Comparison of ENCODE assay signal across 20 mouse cellular contexts in the genomic region with DNA sequence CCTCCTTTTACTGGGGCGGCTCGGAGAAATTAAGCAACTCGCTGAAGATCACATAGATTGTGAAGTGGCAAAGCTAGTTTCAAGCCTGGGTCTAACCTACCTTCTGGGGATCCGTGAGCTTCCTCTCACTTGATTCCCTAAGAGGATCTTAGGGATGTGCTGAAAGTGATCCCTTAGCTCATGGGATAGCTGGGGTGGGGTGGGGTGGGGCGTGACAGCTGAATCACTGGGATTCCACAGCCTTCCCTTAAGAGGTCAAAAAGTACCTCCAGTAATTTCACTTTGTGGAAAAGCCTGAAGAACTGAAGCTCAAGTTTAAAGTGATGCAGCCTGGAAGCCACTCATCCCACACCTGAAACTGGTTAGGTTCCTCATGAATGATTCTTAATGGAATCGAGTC. TPM values are rescaled to one million over a fixed set of nuclear protein-coding genes. Genes with fewer than 3 reads are reported as not detected.
DNase-seq lines count a peak whose midpoint lies in the region; ATAC-seq and TF ChIP-seq lines count a peak whose summit lies in the region.
"Had no signal": no experiment of that assay in that cellular context is flagged by ENCODE, and none has a peak within 500 bp of the region (broad histone marks: within the 10 kb centered on the region; RNA-seq: fewer than 3 reads in every experiment).

No protein-coding gene starts in this region.

- no peak for ATAC-seq in forebrain, embryonic 11.5 days (replicated peaks; ENCODE audit: low FRiP score)
- ATAC-seq: CD4-positive, CD25-positive, alpha-beta regulatory T cell, adult 4 months; intestine, embryonic 15.5 days had no signal

- intact Hi-C loops in gastrocnemius, adult 2 months (cut with DNase I): no loop called here

- H3K27ac ChIP-seq in forebrain, embryonic 11.5 days (ENCODE audit: low read depth, low read length): no peak overlapping the region
- no peak overlapping the region for H3K27ac ChIP-seq in forebrain, embryonic 10.5 days
- peak overlapping the region; percentile 9; the same call in 1 of the 2 replicates for H3K27ac ChIP-seq in gastrocnemius, adult 2 months
- peak overlapping the region; percentile 50 for H3K27ac ChIP-seq in liver, adult 2 months (replicated peaks; ENCODE audit: insufficient read depth, low read depth, low read length)
- H3K27ac ChIP-seq: embryonic facial prominence, embryonic 10.5 days; heart, embryonic 15.5 days; hindbrain, embryonic 13.5 days; intestine, embryonic 15.5 days had no signal

- no peak for TF ChIP-seq POLR2A in liver, adult 2 months (IDR thresholded peaks at IDR 0.05; ENCODE audit: extremely low read depth, insufficient read depth, low read length)
- TF ChIP-seq POLR2A in myocyte (IDR thresholded peaks at IDR 0.05; ENCODE audit: insufficient read length, low read depth): no peak

- no peaks in the 10 kb centered on the region for H3K27me3 ChIP-seq in forebrain, embryonic 11.5 days (ENCODE audit: control insufficient read depth, insufficient read depth, low read length)
- H3K27me3 ChIP-seq in forebrain, embryonic 10.5 days (ENCODE audit: poor library complexity, severe bottlenecking): no peaks in the 10 kb centered on the region
- no peaks in the 10 kb centered on the region for H3K27me3 ChIP-seq in liver, adult 2 months (ENCODE audit: control insufficient read depth, insufficient read depth, low read length)
- no peaks in the 10 kb centered on the region for H3K27me3 ChIP-seq in myocyte (ENCODE audit: control insufficient read depth, insufficient read depth, insufficient read length)
- H3K27me3 ChIP-seq: heart, embryonic 15.5 days; hindbrain, embryonic 13.5 days; intestine, embryonic 15.5 days had no signal

- no peak for TF ChIP-seq CTCF in gastrocnemius, adult 2 months (IDR thresholded peaks at IDR 0.05)
- TF ChIP-seq CTCF in liver, adult 2 months (IDR thresholded peaks at IDR 0.05; ENCODE audit: low read depth, low read length): no peak

- peaks cover 22% of the 10 kb centered on the region for H3K4me1 ChIP-seq in forebrain, embryonic 11.5 days (replicated peaks; ENCODE audit: control insufficient read depth, insufficient read depth, low read length)
- peaks cover 88% of the 10 kb centered on the region for H3K4me1 ChIP-seq in forebrain, embryonic 10.5 days
- H3K4me1 ChIP-seq in liver, adult 2 months (ENCODE audit: control insufficient read depth, insufficient read depth, low read length): peaks cover 60% of the 10 kb centered on the region

- no peak overlapping the region for H3ac ChIP-seq in myocyte (ENCODE audit: control insufficient read depth, insufficient read length)

- no peaks in the 10 kb centered on the region; the same call in 1 of the 2 replicates for H3K36me3 ChIP-seq in forebrain, embryonic 11.5 days (ENCODE audit: control insufficient read depth, insufficient read depth, low read length)
- H3K36me3 ChIP-seq in forebrain, embryonic 10.5 days (replicated peaks): peaks cover 41% of the 10 kb centered on the region
- H3K36me3 ChIP-seq in liver, adult 2 months (ENCODE audit: control insufficient read depth, insufficient read depth, low read length): peaks cover 28% of the 10 kb centered on the region
- H3K36me3 ChIP-seq in myocyte (ENCODE audit: control insufficient read depth, insufficient read depth): no peaks in the 10 kb centered on the region
- H3K36me3 ChIP-seq: G1E; heart, embryonic 15.5 days; hindbrain, embryonic 13.5 days; intestine, embryonic 15.5 days had no signal

- H3K9ac ChIP-seq in forebrain, embryonic 11.5 days (ENCODE audit: low read length): no peak overlapping the region
- H3K9ac ChIP-seq in liver, adult 2 months (ENCODE audit: low read depth, low read length): no peak overlapping the region
- H3K9ac ChIP-seq: heart, embryonic 15.5 days; hindbrain, embryonic 13.5 days; intestine, embryonic 15.5 days had no signal

- H3K4me2 ChIP-seq in forebrain, embryonic 11.5 days (ENCODE audit: low read depth, low read length, severe bottlenecking): no peak overlapping the region
- peak overlapping the region; percentile 35 for H3K4me2 ChIP-seq in myocyte (ENCODE audit: low read depth)
- H3K4me2 ChIP-seq: heart, embryonic 15.5 days; hindbrain, embryonic 13.5 days; intestine, embryonic 15.5 days had no signal

- 89% methylated on average over 6 of the region's 6 CpGs for WGBS in forebrain, embryonic 11.5 days
- 89% methylated on average over 6 of the region's 6 CpGs for WGBS in forebrain, embryonic 10.5 days
- 77% methylated on average over 6 of the region's 6 CpGs for WGBS in liver, adult 2 months

- H3K79me2 ChIP-seq in liver, adult 2 months (ENCODE audit: control insufficient read depth, insufficient read depth, low read length): peaks cover 23% of the 10 kb centered on the region
- H3K79me2 ChIP-seq in myocyte (ENCODE audit: control insufficient read depth, insufficient read depth): no peaks in the 10 kb centered on the region

- H3K9me3 ChIP-seq in forebrain, embryonic 11.5 days (ENCODE audit: control insufficient read depth, low read length): no peaks in the 10 kb centered on the region
- H3K9me3 ChIP-seq in forebrain, embryonic 10.5 days: no peaks in the 10 kb centered on the region
- H3K9me3 ChIP-seq: embryonic facial prominence, embryonic 10.5 days; heart, embryonic 15.5 days; hindbrain, embryonic 13.5 days; intestine, embryonic 15.5 days had no signal

- peak; percentile 7 for DNase-seq in forebrain, embryonic 11.5 days (ENCODE audit: low spot score)
- DNase-seq in forebrain, embryonic 10.5 days (ENCODE audit: extremely low spot score, low spot score): no peak
- no peak for DNase-seq in gastrocnemius, adult 2 months
- DNase-seq in gastrocnemius, postnatal 25 days: no peak
- DNase-seq in liver, adult 2 months (ENCODE audit: extremely low read depth, low read depth, low spot score): no peak
- DNase-seq in liver: no peak
- no peak for DNase-seq in cerebellum, adult 11-12 months
- DNase-seq: adrenal gland, postnatal 25 days; B cell, adult 2 months; cerebellum, adult 2 months; cerebellum, postnatal 10 days; gastrocnemius, postnatal 36 days; heart, adult 11 months had no signal

- H3K4me3 ChIP-seq in forebrain, embryonic 11.5 days (ENCODE audit: low read depth, low read length): no peak overlapping the region
- H3K4me3 ChIP-seq in forebrain, embryonic 10.5 days: no peak overlapping the region
- H3K4me3 ChIP-seq in gastrocnemius, adult 2 months: no peak overlapping the region
- H3K4me3 ChIP-seq in liver, adult 2 months (ENCODE audit: insufficient read depth, low read depth, low read length): no peak overlapping the region
- no peak overlapping the region for H3K4me3 ChIP-seq in myocyte
- H3K4me3 ChIP-seq: embryonic facial prominence, embryonic 10.5 days; heart, embryonic 15.5 days; hindbrain, embryonic 13.5 days; intestine, embryonic 15.5 days had no signal

TF ChIP-seq in myocyte, 11 proteins besides CTCF, POLR2A, EP300 and RAD21:
- TF ChIP-seq REST (IDR thresholded peaks at IDR 0.05; ENCODE audit: insufficient read depth, insufficient read length) (no peak), TCF12 (IDR thresholded peaks at IDR 0.05; ENCODE audit: insufficient read depth, poor library complexity, severe bottlenecking) (no peak), MYOD1 (IDR thresholded peaks at IDR 0.05; ENCODE audit: control insufficient read depth in 1 of 3, insufficient read length in 2 of 3, low read depth in 2 of 3) (no peak), SRF (IDR thresholded peaks at IDR 0.05; ENCODE audit: control insufficient read depth, insufficient read length, low read depth) (no peak), TCF3 (IDR thresholded peaks at IDR 0.05; ENCODE audit: insufficient read length, low read depth) (no peak), E2F4 (IDR thresholded peaks at IDR 0.05; ENCODE audit: insufficient read depth) (no peak), MYOG (IDR thresholded peaks at IDR 0.05; ENCODE audit: control insufficient read depth in 1 of 3, insufficient read depth in 1 of 3, insufficient read length in 2 of 3, low read depth in 2 of 3) (no peak), USF1 (IDR thresholded peaks at IDR 0.05; ENCODE audit: low read depth) (no peak), CEBPB (IDR thresholded peaks at IDR 0.05; ENCODE audit: insufficient read depth, poor library complexity, severe bottlenecking) (no peak), POLR2AphosphoS2 (IDR thresholded peaks at IDR 0.05; ENCODE audit: insufficient read length, low read depth) (no peak), MAX (IDR thresholded peaks at IDR 0.05; ENCODE audit: low read depth) (no peak)

RNA-seq across cellular contexts. Expression of gene Plpp3, which starts 27.8 kb away (rescaled TPM):
- polyA plus RNA-seq in forebrain, embryonic 11.5 days (2014; fragmentation: Nextera tagmentation; extraction: Ambion mirVana): 69.9 and 71.6 TPM in 2 replicates
- 57.2 and 59.4 TPM in 2 replicates for polyA plus RNA-seq in forebrain, embryonic 10.5 days (2016; fragmentation: Nextera tagmentation; extraction: Ambion mirVana)
- total RNA-seq in gastrocnemius, adult 2 months (2021): 10 to 100 TPM; 45.8 to 69.1 TPM
- total RNA-seq in gastrocnemius, postnatal 25 days (2021): 10 to 100 TPM; 43.7 to 50.2 TPM
- total RNA-seq in liver, adult 2 months (2014; rRNA removed): 64.1 and 81.1 TPM in 2 replicates
- polyA plus RNA-seq in liver, adult 2 months (2012; rRNA removed): 81.0 and 84.2 TPM in 2 replicates
- polyA plus RNA-seq in myocyte (2012; fragmentation: generic; extraction: Trizol): 12.7 TPM
- total RNA-seq: G1E had no signal
- polyA plus RNA-seq: G1E had no signal

Comparison
In these comparisons a context has a peak if more than half of its experiments do, and no peak if none do; other contexts are left out.
1. H3K27ac ChIP-seq: peak in gastrocnemius, adult 2 months (single experiment) and liver, adult 2 months (single experiment); none in forebrain, embryonic 11.5 days (single experiment) and forebrain, embryonic 10.5 days (single experiment).